Mouse (Mus musculus) erythroblast, embryonic 14.5 days (primary cell): ENCODE data around the gene Rabif.
"Not testable (repeated sequence)": the region's sequence is repeated elsewhere in the genome, so short reads cannot be mapped to it uniquely, and the experiment has no call there.

Source experiments
- GATA1 ChIP-seq: IDR thresholded peaks from 2 replicates; pipeline ENCODE4 v1.6.1; 2012; ENCODE audit warnings: low read length, inconsistent platforms, mixed read lengths
- TAL1 ChIP-seq: IDR thresholded peaks from 3 replicates; pipeline ENCODE4 v1.6.1; 2012; ENCODE audit warnings: low read length, inconsistent platforms, mixed read lengths

- not testable (repeated sequence) for TF ChIP-seq GATA1, TAL1
Measured at GRCm38 (mm10) chr1:134517841-134518240, 23.4 kb downstream of the Rabif start.
